Mouse (Mus musculus) lung, adult 2 months (tissue): ENCODE data around the gene Metrn.

Experiments used
- CTCF ChIP-seq: fragments of 200-500 bp; IDR thresholded peaks from 2 replicates; pipeline ENCODE4 v1.5.1; 2011; ENCODE audit warnings: mild to moderate bottlenecking, low read length, control low read depth; ENCODE audit not compliant: insufficient read depth
- POLR2A ChIP-seq: fragments of 200-500 bp; IDR thresholded peaks from 2 replicates; pipeline ENCODE4 v1.6.1; 2011; ENCODE audit warnings: low read depth, mild to moderate bottlenecking, control low read depth, low read length, borderline replicate concordance; ENCODE audit errors: extremely low read depth

GRCm38 (mm10) chr17:25830806-25831431 is 34.0 kb upstream of the Metrn start:
- TF ChIP-seq CTCF: no peak
- no peak for TF ChIP-seq POLR2A
